Mouse (Mus musculus): ENCODE measurements around the gene Fbxw9. TPM values are rescaled to one million over a fixed set of nuclear protein-coding genes. Genes with fewer than 3 reads are reported as not detected.

Fbxw9 gene
- 27.2 and 27.4 TPM in 2 replicates for polyA plus RNA-seq (2014; fragmentation: Nextera tagmentation; extraction: Ambion mirVana)

GRCm38 (mm10) chr8:85059879-85060616 lies at the start of gene Fbxw9:
Fbxw9 (plus strand) TSS chr8:85060055.
- Histone ChIP-seq H3K27ac (ENCODE audit: low read depth, low read length) (peak within 1 kb of the TSS; percentile 30; the same call in 1 of the 2 replicates), H3K9me3 (ENCODE audit: control insufficient read depth, low read length) (no peaks in the 10 kb centered on the region), H3K36me3 (ENCODE audit: control insufficient read depth, insufficient read depth, low read length) (peaks cover 6% of the 10 kb centered on the region; the same call in 1 of the 2 replicates), H3K4me3 (ENCODE audit: low read depth, low read length) (peak within 1 kb of the TSS; percentile 88), H3K4me1 (replicated peaks; ENCODE audit: control insufficient read depth, insufficient read depth, low read length) (peaks cover 3% of the 10 kb centered on the region; the same call in 1 of the 2 replicates), H3K9ac (ENCODE audit: low read depth, low read length) (peak within 1 kb of the TSS; percentile 80), H3K27me3 (ENCODE audit: control insufficient read depth, insufficient read depth, low read length) (no peaks in the 10 kb centered on the region), H3K4me2 (replicated peaks; ENCODE audit: low read depth, low read length) (peak within 1 kb of the TSS; percentile 92)
- under 1% methylated on average over 52 of the region's 53 CpGs for WGBS
- ATAC-seq (ENCODE audit: low FRiP score) (peak; percentile 91), DNase-seq (ENCODE audit: low spot score) (peak; percentile 96)

GRCm38 (mm10) chr8:85011242-85011641 lies 48.6 kb upstream of the Fbxw9 start:
- no peak overlapping the region for H3K9ac ChIP-seq (ENCODE audit: low read depth, low read length)
- no peak overlapping the region for H3K4me2 ChIP-seq (replicated peaks; ENCODE audit: low read depth, low read length)
- no peak overlapping the region for H3K27ac ChIP-seq (ENCODE audit: low read depth, low read length)
- DNase-seq (ENCODE audit: low spot score), result no peak
- peaks cover 34% of the 10 kb centered on the region for H3K27me3 ChIP-seq (ENCODE audit: control insufficient read depth, insufficient read depth, low read length)
- 16% methylated on average over 28 of the region's 28 CpGs for WGBS
- ATAC-seq (ENCODE audit: low FRiP score), result no peak
- H3K4me3 ChIP-seq (ENCODE audit: low read depth, low read length), result no peak overlapping the region
- H3K9me3 ChIP-seq (ENCODE audit: control insufficient read depth, low read length), result no peaks in the 10 kb centered on the region
- H3K36me3 ChIP-seq (ENCODE audit: control insufficient read depth, insufficient read depth, low read length), result no peaks in the 10 kb centered on the region
- no peaks in the 10 kb centered on the region for H3K4me1 ChIP-seq (replicated peaks; ENCODE audit: control insufficient read depth, insufficient read depth, low read length)

DNA sequence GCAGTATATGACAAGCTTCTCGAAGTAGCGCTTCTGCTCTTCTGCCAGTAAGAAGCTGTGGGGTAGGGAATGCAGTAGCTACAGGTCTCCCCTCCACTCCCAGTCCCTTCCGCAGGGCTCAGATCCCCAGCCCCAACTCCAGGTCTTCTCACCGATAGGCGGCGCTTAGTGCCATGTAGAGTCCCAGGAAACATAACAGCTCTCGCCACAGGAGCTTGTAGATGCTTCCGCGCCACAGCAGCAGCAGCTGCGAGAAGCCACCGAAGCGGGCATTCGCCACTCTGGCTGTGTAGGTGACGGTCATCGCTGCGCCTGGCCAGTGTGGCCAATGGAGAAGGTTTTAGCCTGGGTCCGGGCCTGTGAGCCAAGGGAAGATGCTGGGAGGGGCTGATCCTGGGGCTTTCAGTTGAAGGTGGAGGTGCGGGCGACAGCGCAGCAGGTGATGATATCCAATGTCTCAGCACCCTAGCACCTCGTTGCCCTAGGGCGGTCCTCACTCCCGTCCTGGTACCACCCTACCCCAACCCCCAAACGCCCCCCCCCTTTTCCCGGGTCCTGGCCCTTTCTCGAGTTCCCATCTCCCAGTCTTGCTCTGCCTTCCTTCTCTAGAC lies 46.5 kb upstream of the Fbxw9 start:
- Histone ChIP-seq H3K4me1 (replicated peaks; ENCODE audit: control insufficient read depth, insufficient read depth, low read length) (no peaks in the 10 kb centered on the region), H3K36me3 (ENCODE audit: control insufficient read depth, insufficient read depth, low read length) (peaks cover 3% of the 10 kb centered on the region; the same call in 1 of the 2 replicates), H3K9me3 (ENCODE audit: control insufficient read depth, low read length) (no peaks in the 10 kb centered on the region), H3K4me3 (ENCODE audit: low read depth, low read length) (0 out of 2 replicates have a peak overlapping the region, but pooled peaks have one; percentile 12), H3K27ac (ENCODE audit: low read depth, low read length) (no peak overlapping the region), H3K9ac (ENCODE audit: low read depth, low read length) (peak overlapping the region; percentile 39; the same call in 1 of the 2 replicates), H3K4me2 (replicated peaks; ENCODE audit: low read depth, low read length) (peak overlapping the region; percentile 55), H3K27me3 (ENCODE audit: control insufficient read depth, insufficient read depth, low read length) (peaks cover 32% of the 10 kb centered on the region)
- ATAC-seq (ENCODE audit: low FRiP score) (peak; percentile 66), DNase-seq (ENCODE audit: low spot score) (peak; percentile 85)
- WGBS, result 7% methylated on average over 23 of the region's 26 CpGs

DNA sequence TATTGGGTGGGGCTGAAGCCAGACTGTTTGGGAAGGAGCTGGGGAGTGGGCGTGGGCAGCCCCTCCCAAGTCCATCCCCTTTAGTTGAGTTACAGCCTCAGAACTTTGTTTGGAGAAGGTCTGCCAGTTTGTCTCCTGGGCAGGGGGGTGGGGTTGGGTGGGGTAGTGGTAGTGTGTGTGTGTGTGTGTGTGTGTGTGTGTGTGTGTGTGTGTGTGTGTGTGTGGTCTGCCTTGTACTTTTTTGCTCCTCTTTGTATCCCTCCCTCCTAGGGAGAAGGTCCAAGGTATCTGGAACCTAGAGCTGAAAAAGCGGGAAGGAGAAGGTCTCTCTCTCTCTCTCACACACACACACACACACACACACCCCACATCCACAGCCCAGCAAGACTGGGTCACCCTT lies 45.4 kb upstream of the Fbxw9 start, which contains the start of gene Best2:
Gene Best2, minus strand, starts transcription at position 101 of the 400 bp plus-strand sequence.
- Histone ChIP-seq H3K4me2 (replicated peaks; ENCODE audit: low read depth, low read length) (peak within 1 kb of the TSS; percentile 55), H3K9me3 (ENCODE audit: control insufficient read depth, low read length) (no peaks in the 10 kb centered on the region), H3K9ac (ENCODE audit: low read depth, low read length) (peak within 1 kb of the TSS; percentile 39; the same call in 1 of the 2 replicates), H3K27ac (ENCODE audit: low read depth, low read length) (no peak within 1 kb of the TSS), H3K4me1 (replicated peaks; ENCODE audit: control insufficient read depth, insufficient read depth, low read length) (no peaks in the 10 kb centered on the region), H3K36me3 (ENCODE audit: control insufficient read depth, insufficient read depth, low read length) (peaks cover 3% of the 10 kb centered on the region; the same call in 1 of the 2 replicates), H3K27me3 (ENCODE audit: control insufficient read depth, insufficient read depth, low read length) (peaks cover 23% of the 10 kb centered on the region), H3K4me3 (ENCODE audit: low read depth, low read length) (0 out of 2 replicates have a peak within 1 kb of the TSS, but pooled peaks have one; percentile 12)
- WGBS, result 79% methylated on average over 2 of the region's 2 CpGs
- ATAC-seq (ENCODE audit: low FRiP score), result no peak
- no peak for DNase-seq (ENCODE audit: low spot score)

GRCm38 (mm10) chr8:85016724-85017123 lies 43.1 kb upstream of the Fbxw9 start:
- Histone ChIP-seq H3K36me3 (ENCODE audit: control insufficient read depth, insufficient read depth, low read length) (peaks cover 6% of the 10 kb centered on the region; the same call in 1 of the 2 replicates), H3K9ac (ENCODE audit: low read depth, low read length) (no peak overlapping the region), H3K4me2 (replicated peaks; ENCODE audit: low read depth, low read length) (no peak overlapping the region), H3K27ac (ENCODE audit: low read depth, low read length) (no peak overlapping the region), H3K27me3 (ENCODE audit: control insufficient read depth, insufficient read depth, low read length) (peaks cover 11% of the 10 kb centered on the region), H3K4me3 (ENCODE audit: low read depth, low read length) (no peak overlapping the region), H3K9me3 (ENCODE audit: control insufficient read depth, low read length) (no peaks in the 10 kb centered on the region), H3K4me1 (replicated peaks; ENCODE audit: control insufficient read depth, insufficient read depth, low read length) (no peaks in the 10 kb centered on the region)
- ATAC-seq (ENCODE audit: low FRiP score), result no peak
- WGBS, result 70% methylated on average over 10 of the region's 10 CpGs
- DNase-seq (ENCODE audit: low spot score), result no peak

DNA sequence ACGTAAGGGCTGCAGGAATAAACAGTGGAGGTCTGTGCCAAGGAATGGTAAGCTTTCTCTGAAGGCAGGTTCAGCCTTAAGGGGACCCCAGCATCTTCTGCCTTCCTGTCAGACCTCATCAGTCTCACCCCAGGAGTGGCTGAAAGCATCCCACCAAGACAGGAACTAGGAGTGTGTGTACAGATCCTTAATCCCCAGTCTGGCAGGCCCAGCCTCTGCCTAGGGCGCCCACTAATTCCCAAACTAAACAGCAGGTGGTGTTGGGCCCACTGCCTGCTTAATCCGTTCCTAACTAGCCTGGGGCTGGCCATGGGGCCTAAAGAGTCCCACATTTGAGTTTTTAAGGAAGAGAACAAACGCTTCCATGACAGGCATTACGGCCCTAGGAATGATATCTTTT lies 42.6 kb upstream of the Fbxw9 start:
- H3K36me3 ChIP-seq (ENCODE audit: control insufficient read depth, insufficient read depth, low read length), result peaks cover 10% of the 10 kb centered on the region; the same call in 1 of the 2 replicates
- ATAC-seq (ENCODE audit: low FRiP score) (no peak), DNase-seq (ENCODE audit: low spot score) (no peak)
- no peak overlapping the region for H3K9ac ChIP-seq (ENCODE audit: low read depth, low read length)
- H3K4me2 ChIP-seq (replicated peaks; ENCODE audit: low read depth, low read length), result no peak overlapping the region
- no peaks in the 10 kb centered on the region for H3K9me3 ChIP-seq (ENCODE audit: control insufficient read depth, low read length)
- 49% methylated on average over 5 of the region's 5 CpGs for WGBS
- H3K27ac ChIP-seq (ENCODE audit: low read depth, low read length), result no peak overlapping the region
- H3K27me3 ChIP-seq (ENCODE audit: control insufficient read depth, insufficient read depth, low read length), result peaks cover 10% of the 10 kb centered on the region
- no peaks in the 10 kb centered on the region for H3K4me1 ChIP-seq (replicated peaks; ENCODE audit: control insufficient read depth, insufficient read depth, low read length)
- no peak overlapping the region for H3K4me3 ChIP-seq (ENCODE audit: low read depth, low read length)

DNA sequence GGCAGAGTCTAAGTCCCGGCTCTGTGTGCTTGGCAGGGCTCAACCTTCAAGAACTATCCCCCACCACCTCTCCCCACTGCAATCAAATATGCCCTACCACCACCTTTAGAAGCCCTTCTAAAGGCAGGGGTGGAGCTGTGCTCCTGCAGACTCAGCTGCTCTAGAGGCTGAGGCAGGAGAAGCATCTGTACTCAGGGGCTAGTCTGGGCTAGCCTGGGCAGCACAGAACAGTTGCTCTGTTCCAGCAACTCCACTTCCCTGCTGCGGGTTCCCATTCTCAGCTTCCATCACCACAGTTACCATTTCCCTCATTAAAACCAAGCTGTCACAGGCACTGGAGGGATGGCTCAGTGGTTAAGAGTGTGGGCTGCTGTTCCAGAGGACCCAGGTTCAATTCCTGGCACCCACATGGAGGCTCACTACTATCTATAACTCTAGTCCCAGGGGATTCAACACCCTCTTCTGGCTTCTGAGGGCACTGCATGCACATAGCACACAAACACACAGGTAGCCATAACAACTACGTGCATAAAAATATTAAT lies 38.3 kb upstream of the Fbxw9 start:
- Histone ChIP-seq H3K27ac (ENCODE audit: low read depth, low read length) (no peak overlapping the region), H3K4me1 (replicated peaks; ENCODE audit: control insufficient read depth, insufficient read depth, low read length) (peaks cover 4% of the 10 kb centered on the region; the same call in 1 of the 2 replicates), H3K4me3 (ENCODE audit: low read depth, low read length) (no peak overlapping the region), H3K9ac (ENCODE audit: low read depth, low read length) (no peak overlapping the region), H3K4me2 (replicated peaks; ENCODE audit: low read depth, low read length) (no peak overlapping the region), H3K27me3 (ENCODE audit: control insufficient read depth, insufficient read depth, low read length) (no peaks in the 10 kb centered on the region), H3K36me3 (ENCODE audit: control insufficient read depth, insufficient read depth, low read length) (peaks cover 13% of the 10 kb centered on the region; the same call in 1 of the 2 replicates), H3K9me3 (ENCODE audit: control insufficient read depth, low read length) (no peaks in the 10 kb centered on the region)
- ATAC-seq (ENCODE audit: low FRiP score), result no peak
- 95% methylated on average over 3 of the region's 3 CpGs for WGBS
- DNase-seq (ENCODE audit: low spot score), result no peak

DNA sequence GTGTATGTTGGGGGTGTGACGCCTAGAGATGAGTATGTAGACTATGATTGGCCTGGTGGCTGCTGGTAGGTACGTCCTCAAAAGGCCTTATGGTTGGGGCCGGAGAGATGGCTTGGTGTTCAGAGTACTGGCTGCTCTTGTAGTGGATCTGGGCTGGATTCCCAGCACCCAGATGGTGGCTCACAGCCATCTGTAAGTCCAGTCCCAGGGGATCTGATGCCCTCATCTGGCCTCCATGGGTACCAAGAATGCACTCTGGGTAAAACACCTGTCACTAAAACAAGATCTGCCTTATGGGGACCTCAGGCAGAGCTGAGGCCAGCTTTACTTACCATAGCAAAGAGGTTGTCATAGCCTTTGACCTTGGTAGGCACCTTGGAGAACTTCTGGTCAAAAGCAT lies 36.0 kb upstream of the Fbxw9 start:
- Histone ChIP-seq H3K27ac (ENCODE audit: low read depth, low read length) (no peak overlapping the region), H3K4me1 (replicated peaks; ENCODE audit: control insufficient read depth, insufficient read depth, low read length) (peaks cover 8% of the 10 kb centered on the region), H3K4me3 (ENCODE audit: low read depth, low read length) (peak overlapping the region; percentile 95; the same call in 1 of the 2 replicates), H3K9me3 (ENCODE audit: control insufficient read depth, low read length) (no peaks in the 10 kb centered on the region), H3K27me3 (ENCODE audit: control insufficient read depth, insufficient read depth, low read length) (no peaks in the 10 kb centered on the region), H3K4me2 (replicated peaks; ENCODE audit: low read depth, low read length) (peak overlapping the region; percentile 94; the same call in 1 of the 2 replicates), H3K36me3 (ENCODE audit: control insufficient read depth, insufficient read depth, low read length) (peaks cover 10% of the 10 kb centered on the region; the same call in 1 of the 2 replicates), H3K9ac (ENCODE audit: low read depth, low read length) (no peak overlapping the region)
- ATAC-seq (ENCODE audit: low FRiP score), result no peak
- no peak for DNase-seq (ENCODE audit: low spot score)
- 93% methylated on average over 3 of the region's 3 CpGs for WGBS

Data from hindbrain, embryonic 11.5 days (tissue).